Mouse (Mus musculus) left cerebral cortex, adult 2 months (tissue): ENCODE data around the gene Gm15217. TPM values are rescaled to one million over a fixed set of nuclear protein-coding genes. Genes with fewer than 3 reads are reported as not detected.

Experiments used
- DNase-seq, 2 experiments: peaks; one replicate each; pipeline ENCODE4 v3.0.0; 2021 to 2022; ENCODE audit warnings: low spot score in 2 of 2, mixed read lengths in 1 of 2; ENCODE audit errors: extremely low spot score in 1 of 2
- H3K27ac ChIP-seq: fragments of 200-600 bp; 2 replicates; pipeline ENCODE4 v1.8.1; 2022
- H3K4me3 ChIP-seq: fragments of 200-600 bp; 2 replicates; pipeline ENCODE4 v1.8.1; 2022
- CTCF ChIP-seq: fragments of 200-600 bp; IDR thresholded peaks from 2 replicates; pipeline ENCODE4 v1.8.1; 2022; ENCODE audit warnings: antibody characterized with exemption, mild to moderate bottlenecking, moderate library complexity
- intact Hi-C: fragments of 180-260 bp; cut with DNase I; formaldehyde crosslinking; loops from one replicate; pipeline ENCODE4 v1.15.1; 2025
- total RNA-seq, 2 experiments: library from RNA; stranded (reverse); gene quantifications; 2 replicates each; pipeline ENCODE4 v1.2.3; 2021

Gene Gm15217
- total RNA-seq, 2 experiments from 2014 or later = not detected

- no peak for TF ChIP-seq CTCF
- Histone ChIP-seq H3K4me3 (no peak overlapping the region), H3K27ac (no peak overlapping the region)
- intact Hi-C loops = no loop called here
- DNase-seq = no peak
Measured at GRCm38 (mm10) chr14:46408319-46408718, 29.1 kb downstream of the Gm15217 start.

GRCm38 (mm10) chr14:46409016-46409415, 29.8 kb downstream of the Gm15217 start:
- no peak overlapping the region for H3K4me3 ChIP-seq
- intact Hi-C loops = no loop called here
- no peak for DNase-seq
- no peak for TF ChIP-seq CTCF
- H3K27ac ChIP-seq = no peak overlapping the region

DNA sequence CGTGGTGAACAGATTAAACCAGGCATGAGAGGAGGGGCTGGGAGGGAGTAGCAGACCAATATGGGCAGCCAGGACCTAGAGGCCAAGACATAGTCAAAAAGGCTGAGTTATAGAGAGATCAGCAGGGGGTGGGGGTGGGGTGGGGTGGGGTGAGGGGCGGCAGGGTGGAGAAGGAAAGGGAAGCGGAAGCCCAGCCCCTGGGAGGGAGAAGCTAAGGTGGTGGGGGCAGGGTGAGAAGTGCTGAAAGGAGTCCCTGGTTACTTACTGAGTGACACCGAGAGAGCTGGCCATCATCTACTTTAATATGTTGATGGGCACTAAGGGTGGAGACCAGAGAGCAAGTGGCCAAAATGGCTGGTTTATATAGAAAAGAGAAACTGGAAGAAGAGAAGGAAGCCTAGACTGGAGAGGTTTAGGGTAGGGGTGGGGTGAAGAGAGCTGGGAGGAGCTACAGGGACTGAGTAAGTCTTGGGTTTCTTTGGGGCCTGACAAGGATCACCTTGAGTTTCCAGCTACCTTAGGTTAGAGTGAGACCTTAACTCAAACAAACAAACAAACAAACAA, 31.4 kb downstream of the Gm15217 start:
- no peak overlapping the region for H3K4me3 ChIP-seq
- no peak overlapping the region for H3K27ac ChIP-seq
- no peak for DNase-seq
- TF ChIP-seq CTCF = no peak
- intact Hi-C loops = no loop called here

GRCm38 (mm10) chr14:46412497-46413000, 33.3 kb downstream of the Gm15217 start:
- intact Hi-C loops = no loop called here
- no peak overlapping the region for H3K27ac ChIP-seq
- TF ChIP-seq CTCF = no peak
- no peak for DNase-seq
- no peak overlapping the region for H3K4me3 ChIP-seq

DNA sequence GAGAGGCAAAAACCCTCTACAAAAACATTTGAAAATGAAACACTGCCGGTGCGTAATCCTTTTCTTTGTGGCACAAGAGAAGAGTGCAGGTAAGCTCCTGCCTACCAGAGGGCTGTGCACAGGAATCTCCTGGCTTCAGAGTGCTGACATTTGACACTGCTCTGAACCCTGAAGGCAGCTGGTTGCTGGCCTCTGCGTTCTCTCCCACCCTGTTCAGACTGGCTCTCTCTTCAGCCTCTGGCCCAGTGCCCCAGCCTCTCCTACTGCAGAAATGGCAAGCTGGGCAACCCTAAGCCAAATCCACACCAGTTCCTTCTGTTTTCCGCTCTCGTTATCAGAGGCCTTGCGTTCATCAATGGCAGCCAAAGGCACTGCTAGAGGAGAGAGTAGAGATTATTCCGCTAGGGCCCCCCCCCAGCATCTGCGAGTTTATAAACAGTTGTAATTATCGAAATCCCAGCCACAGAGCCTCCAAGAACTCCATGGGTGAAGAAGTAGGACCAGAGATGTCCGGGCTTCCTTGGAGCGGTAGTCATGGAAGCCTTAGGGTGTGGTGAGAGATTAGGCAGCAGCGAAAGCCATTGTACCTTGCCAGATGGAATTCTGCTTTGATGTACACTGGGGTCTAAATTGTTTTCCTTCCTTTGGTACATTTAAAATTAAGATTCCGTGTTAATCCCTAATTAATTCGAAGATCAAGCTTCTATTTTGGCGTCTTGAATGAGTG, 39.3 kb downstream of the Gm15217 start:
- TF ChIP-seq CTCF = no peak

GRCm38 (mm10) chr14:46419269-46419668, 40.1 kb downstream of the Gm15217 start:
- no peak overlapping the region for H3K4me3 ChIP-seq
- no peak overlapping the region for H3K27ac ChIP-seq
- DNase-seq = no peak
- TF ChIP-seq CTCF = no peak
- intact Hi-C loops = no loop called here

More for the DNA sequence above, 39.3 kb downstream of the Gm15217 start:
- intact Hi-C loops = no loop called here
- no peak overlapping the region for H3K4me3 ChIP-seq
- DNase-seq = no peak
- H3K27ac ChIP-seq = no peak overlapping the region

DNA sequence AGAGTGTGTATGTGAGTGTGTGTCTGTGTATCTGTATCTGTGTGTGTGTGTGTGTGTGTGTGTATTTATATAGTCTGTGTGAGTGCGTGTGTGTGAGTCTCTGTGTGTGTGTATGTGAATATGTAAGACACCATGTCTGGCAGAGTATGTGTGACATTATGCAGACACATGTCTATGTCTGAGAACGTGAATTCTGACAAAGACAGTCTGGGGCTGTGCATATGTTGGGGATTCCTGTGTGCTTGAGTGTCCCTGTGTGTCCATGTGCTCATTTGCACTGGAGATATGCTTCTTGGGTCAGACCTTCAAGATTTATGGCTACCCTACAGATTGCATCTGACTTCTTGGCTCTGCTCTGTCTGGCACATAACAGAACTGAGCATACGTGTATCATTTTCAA, 42.6 kb downstream of the Gm15217 start:
- intact Hi-C loops = no loop called here
- no peak for TF ChIP-seq CTCF
- no peak for DNase-seq

GRCm38 (mm10) chr14:46427251-46427650, 48.0 kb downstream of the Gm15217 start:
- H3K27ac ChIP-seq = no peak overlapping the region
- no peak for TF ChIP-seq CTCF
- DNase-seq = no peak
- intact Hi-C loops = no loop called here
- no peak overlapping the region for H3K4me3 ChIP-seq

More for the DNA sequence above, 42.6 kb downstream of the Gm15217 start:
- no peak overlapping the region for H3K4me3 ChIP-seq
- no peak overlapping the region for H3K27ac ChIP-seq

DNA sequence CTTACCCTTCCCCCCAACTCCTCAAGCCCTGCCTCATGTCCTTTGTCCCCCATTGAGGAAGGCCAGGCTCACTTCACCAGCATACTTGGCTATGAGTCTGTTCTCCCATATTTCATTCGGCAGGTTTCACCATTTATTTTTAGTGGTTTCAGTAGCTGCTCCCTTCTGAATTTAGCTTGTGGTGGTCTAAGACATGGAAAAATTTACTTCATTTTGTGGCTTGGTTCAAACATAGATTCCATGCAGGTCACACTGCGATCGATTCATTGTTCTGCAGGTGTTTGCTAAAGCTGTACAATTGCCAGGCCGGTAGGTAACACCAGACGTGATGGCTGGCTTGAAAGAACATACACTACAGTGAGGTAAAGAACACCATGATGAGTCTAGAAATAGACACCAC, 51.0 kb downstream of the Gm15217 start:
- TF ChIP-seq CTCF = no peak
- H3K27ac ChIP-seq = no peak overlapping the region
- no peak overlapping the region for H3K4me3 ChIP-seq
- intact Hi-C loops = no loop called here
- no peak for DNase-seq

Other genes with a start within 250 kb of the Gm15217 start
- 1 to 10 TPM; 4.2 to 6.0 TPM for gene Bmp4, start 11.3 kb downstream of the Gm15217 start, total RNA-seq